Mouse (Mus musculus) right cerebral cortex, adult 18-20 months (tissue): ENCODE data around the gene Dennd6b.

Experiments used
- DNase-seq: peaks from one replicate; pipeline ENCODE4 v3.0.0; 2022; ENCODE audit warnings: mixed read lengths

The Dennd6b gene

DNA sequence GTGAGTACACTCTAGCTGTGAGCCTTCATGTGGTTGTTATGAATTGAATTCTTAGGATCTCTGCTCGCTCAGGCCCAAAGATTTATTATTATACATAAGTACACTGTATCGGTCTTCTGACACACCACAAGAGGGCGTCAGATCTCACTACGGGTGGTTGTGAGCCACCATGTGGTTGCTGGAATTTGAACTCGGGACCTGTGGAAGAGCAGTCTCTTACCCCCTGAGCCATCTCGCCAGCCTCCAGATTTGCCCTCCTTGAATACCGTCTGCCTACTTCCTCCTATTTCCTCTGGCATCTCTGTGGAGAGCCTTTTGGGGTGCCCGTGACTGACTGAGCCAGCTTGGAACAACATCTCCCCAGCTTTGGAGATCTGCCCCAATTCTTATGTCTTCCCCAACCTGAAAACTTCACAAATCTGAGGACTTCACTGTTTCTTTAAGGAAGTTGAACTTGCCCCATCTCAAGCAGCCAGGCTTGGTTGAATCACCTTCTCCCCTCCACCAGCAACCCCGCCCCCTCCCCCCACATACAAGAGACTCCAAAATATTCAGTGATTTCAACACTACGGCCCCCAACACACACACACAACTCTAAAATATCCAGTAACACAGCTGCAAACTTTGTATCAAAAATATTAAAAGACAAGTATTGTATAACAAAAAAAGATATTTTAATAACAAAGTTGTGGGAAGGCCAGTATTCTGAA is 14.6 kb downstream of the Dennd6b start:
- DNase-seq = no peak

- peak; percentile 79 for DNase-seq
Observed at GRCm38 (mm10) chr15:89180571-89181229, 15.6 kb downstream of the Dennd6b start, which contains the start of gene Plxnb2. TSS of gene Plxnb2 (minus strand) at chr15:89180788.

DNA sequence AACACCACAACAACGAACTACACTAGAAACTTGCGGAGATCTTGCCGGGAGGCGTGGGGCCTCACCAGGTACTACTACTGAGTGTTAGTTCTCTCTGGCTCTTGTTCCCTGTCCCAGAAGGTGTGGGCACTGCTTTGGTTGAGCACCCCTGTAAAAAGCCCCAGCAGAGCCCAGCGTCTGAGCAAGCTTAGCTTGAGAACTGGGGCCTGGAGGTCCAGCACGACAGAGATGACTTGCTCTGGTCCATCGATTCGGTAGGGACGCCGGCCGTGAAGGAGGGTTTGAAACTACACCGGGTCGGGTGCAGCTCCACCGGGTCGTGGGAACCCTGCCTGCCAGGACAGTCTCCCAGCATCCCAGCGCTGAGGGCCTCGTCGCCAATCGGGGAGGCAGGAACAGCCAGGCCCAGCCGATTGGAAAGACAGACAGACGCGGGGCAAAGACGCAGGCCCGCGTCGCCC is 16.2 kb downstream of the Dennd6b start:
- no peak for DNase-seq

DNA sequence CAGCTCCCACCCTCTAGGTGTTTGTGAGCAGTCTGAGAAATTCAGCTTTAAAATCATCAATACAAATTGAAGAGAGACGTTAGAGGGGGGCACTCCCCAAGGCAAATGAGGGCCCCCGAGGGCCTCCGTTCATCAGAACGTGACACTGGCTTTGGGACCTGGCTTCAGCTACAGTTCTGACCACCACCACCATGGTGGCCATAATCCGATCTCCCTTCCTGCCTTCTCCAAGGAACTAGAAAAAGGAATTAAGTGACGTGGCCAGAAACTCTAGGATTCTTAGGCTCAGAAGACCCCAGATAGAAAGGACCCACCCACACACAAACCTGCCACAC is 16.7 kb downstream of the Dennd6b start:
- DNase-seq = no peak

- no peak for DNase-seq
Observed at GRCm38 (mm10) chr15:89178954-89179629, 17.2 kb downstream of the Dennd6b start.

- no peak for DNase-seq
Observed at GRCm38 (mm10) chr15:89178260-89178860, 17.9 kb downstream of the Dennd6b start.

DNA sequence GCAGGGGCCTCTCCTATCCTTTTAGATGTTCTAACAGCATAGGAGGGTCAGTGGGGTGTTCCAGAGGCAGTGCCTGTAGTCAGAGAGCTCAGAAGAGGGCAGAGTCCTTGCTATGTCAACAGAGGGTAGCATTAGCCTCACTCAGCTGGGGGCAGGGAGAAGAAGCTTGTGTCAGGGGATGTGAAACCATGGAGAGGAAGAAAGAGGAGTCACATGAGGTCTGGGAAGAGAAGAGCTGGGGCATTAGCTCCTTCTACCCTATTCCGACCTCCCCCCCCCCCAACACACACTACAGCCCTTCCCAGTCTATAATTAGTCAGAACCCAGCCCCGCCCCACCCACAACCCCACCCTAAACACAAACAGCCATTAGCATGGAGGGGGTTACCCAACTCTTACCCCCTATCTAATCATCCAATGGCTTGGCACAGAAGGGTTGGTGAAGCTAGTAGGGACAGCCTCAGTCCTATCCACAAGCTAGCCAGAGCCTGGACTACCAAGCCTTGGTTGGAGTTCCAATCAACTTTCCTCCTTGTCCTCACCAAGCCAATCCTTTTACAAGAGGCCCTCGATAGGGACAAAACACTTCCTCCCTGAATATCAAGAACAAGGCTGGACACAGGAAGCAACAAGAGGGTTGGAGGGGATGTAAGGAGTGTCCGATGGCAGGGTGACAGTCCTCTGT is 18.6 kb downstream of the Dennd6b start:
- DNase-seq = no peak

GRCm38 (mm10) chr15:89177121-89177520 is 19.2 kb downstream of the Dennd6b start:
- DNase-seq = no peak

DNA sequence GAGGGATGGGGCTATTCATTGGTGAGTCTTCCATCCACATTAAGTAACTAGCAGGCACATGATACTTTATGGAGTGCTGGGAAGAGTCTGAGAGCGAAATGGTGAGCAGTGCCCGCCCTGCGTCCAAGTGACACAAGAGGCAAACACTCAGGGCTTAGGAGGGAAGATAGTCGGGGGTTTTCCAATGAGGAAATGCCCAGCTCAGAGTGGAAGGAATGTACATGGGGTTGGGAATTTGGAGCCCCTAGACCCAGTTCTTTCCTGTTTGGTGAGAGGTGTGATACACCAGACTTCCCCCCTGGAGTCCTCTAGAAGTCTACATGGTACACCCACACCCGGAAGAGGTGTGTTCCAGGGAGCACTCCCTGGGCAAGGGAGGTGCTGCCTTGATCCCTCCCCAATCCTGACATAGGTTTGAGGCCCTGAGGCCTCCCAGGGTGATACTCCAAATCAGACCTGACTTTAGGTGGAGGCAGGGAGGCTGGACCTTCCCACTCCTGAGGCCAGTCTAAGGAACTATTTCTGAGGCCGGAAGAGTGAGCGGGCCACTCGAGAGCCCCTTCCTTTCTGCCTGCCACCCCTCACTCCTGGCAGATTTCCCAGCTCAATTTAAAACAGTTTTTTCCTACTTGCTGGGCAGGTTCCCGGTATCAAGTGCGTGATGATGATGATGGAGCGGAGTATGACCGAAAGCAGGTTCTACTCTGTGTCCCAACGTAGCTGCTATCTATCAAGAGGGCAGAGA is 20.7 kb downstream of the Dennd6b start:
- no peak for DNase-seq

GRCm38 (mm10) chr15:89174889-89175339 is 21.4 kb downstream of the Dennd6b start:
- DNase-seq = no peak

- DNase-seq = no peak
Observed at GRCm38 (mm10) chr15:89173906-89174214, 22.4 kb downstream of the Dennd6b start.

DNA sequence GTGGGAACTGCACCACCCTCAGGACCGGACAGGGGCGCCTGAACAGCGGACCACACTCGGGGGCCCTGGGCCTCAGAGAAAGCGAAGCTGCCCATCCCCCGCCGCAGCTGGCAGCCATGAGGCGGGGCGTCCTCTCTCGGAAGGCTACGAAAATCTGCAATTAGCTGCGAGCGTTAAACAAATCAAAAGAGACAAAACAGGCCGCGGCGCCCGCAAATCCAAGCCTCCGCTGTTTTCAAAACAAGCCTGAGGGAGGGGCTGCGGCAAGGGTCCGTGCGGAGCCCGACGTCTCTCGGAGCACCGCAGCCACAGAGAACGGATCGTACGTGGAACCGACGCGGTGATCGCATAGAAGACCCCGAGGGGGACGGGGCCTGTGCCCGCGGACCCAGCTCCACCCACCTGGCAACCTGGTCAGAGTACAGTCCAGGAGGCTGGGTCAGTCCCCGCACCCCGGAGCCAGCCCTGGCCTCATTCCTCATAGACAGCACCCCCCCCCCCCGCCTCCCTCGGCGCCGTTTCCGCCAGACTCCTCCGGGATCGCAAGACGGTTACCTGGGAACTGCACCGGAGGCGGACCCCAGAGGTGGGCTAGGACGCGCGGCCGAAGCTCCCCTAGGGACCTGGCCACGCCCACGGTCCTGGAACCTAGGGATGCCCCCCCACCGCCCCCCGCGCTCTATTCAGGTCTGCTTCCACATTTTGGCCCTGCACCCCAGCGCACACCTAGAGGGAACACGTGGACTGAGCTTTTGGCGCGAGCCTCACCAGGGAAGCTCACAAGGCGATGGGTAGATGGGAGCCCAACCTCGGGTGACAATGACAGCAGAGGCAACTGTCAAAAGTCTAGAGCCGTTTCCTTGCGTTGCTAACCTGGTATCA is 23.0 kb downstream of the Dennd6b start:
- no peak for DNase-seq

DNA sequence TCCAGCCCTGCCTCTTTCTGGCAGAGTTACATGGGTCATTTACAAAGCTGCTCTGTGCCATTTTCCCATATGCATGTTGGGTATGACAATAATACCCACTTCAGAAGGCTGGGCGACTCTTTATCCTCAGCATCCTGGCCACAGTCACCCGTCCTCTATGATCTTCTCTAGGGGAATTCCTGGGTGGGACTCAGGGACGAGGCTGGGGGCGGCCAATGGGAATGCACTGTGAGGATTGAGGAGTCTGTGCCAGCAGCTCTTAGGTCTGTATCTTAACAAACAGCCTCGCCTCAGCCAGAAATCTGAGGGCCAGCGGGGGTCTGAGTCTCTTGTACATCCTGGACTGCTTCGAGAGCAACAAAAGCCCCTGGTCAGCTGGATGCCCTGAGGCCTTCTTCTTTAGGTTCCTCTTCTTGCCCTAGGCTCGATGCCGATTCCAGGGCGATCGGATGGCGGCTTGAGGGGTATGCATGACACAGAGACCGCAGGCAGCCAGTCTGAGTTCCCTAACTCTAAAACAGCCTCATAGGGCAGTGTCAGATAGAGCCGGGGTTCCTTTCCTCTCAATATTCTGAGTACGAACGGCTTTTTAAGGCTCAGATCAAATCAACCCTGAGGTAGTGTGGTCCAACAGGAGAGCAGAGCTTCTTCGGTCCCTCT is 23.9 kb downstream of the Dennd6b start:
- no peak for DNase-seq

GRCm38 (mm10) chr15:89171526-89172051 is 24.7 kb downstream of the Dennd6b start:
- no peak for DNase-seq

DNA sequence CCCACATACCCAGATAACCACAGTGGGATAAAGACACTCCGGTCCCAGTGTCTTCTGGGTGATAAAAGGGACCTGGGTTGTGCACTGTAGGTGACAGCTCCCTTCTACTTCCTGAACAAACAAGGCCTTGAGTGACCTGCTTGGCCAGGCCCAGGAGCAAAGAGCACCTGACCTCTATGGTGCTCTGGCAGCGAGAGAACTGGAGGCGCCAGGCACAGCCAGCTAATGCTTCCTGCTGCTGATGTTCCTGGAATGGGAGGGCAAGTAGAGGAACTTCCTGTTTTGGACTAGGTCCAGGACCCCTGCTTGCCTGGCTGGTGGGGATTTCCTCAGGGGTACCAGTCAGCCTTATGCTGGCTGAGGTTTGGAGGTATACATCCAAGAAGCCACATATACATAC is 26.2 kb downstream of the Dennd6b start:
- DNase-seq = no peak

GRCm38 (mm10) chr15:89169431-89169830 is 26.9 kb downstream of the Dennd6b start:
- peak; percentile 89 for DNase-seq

- no peak for DNase-seq
Observed at GRCm38 (mm10) chr15:89168922-89169321, 27.4 kb downstream of the Dennd6b start.

- no peak for DNase-seq
Observed at GRCm38 (mm10) chr15:89165478-89165877, 30.8 kb downstream of the Dennd6b start.

DNA sequence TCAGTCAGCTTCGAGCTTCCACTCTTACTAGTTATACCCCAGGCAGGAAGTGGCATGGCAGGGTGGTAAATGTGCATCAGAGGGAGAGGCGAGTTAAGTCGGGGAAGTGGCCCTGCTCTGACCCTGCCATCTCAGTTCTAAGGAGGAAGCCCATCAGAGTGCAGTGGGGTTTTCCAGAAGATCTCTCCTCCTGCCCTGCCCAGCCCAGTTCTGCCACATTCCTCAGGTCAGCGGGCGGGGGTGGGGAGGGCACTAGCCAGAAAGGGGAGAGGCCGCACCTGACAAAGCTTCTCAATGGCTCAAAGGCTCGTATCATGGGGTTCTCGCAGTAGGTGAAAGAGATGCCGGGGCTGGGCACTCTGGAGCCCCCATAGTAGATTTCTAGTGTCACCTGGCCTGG is 34.9 kb downstream of the Dennd6b start:
- DNase-seq = no peak

- no peak for DNase-seq
Observed at GRCm38 (mm10) chr15:89158516-89158915, 37.8 kb downstream of the Dennd6b start.
